Mouse (Mus musculus): ENCODE measurements around the gene Mfsd6.

DNA sequence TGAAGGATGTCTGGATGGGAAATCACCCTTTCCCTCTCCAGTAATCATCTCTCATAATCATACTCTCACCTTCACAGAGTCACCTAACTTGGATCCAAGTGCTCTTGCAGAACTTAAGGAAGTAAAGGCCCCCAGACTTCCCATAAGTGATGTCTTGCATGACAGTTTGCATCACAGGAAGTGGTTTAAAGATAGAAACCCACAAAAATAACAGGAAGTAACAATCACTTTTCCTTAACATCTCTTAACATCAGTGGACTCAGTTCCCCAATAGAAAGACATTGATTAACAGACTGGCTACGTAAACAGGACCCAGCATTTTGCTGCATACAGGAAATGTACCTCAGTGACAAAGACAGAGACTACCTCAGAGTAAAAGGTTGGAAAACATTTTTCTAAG is 73.9 kb downstream of the Mfsd6 start:
- TF ChIP-seq CTCF (IDR thresholded peaks at IDR 0.05; ENCODE audit: low read depth) = no peak
- no peak for TF ChIP-seq EP300 (IDR thresholded peaks at IDR 0.05; ENCODE audit: low read depth)
